Mouse (Mus musculus) ES-E14 (cell line): ENCODE data around the gene Hoxc11.

Experiments used
- MAFK ChIP-seq: IDR thresholded peaks from 2 replicates; pipeline ENCODE4 v1.6.1; 2014; ENCODE audit warnings: mild to moderate bottlenecking, low read depth, low read length, inconsistent platforms; ENCODE audit not compliant: insufficient read depth
- ZC3H11A ChIP-seq: IDR thresholded peaks from 2 replicates; pipeline ENCODE4 v1.6.1; 2012; ENCODE audit warnings: low read depth, mild to moderate bottlenecking, inconsistent platforms, low read length, borderline replicate concordance
- ZNF384 ChIP-seq: IDR thresholded peaks from 2 replicates; pipeline ENCODE4 v1.6.1; 2012; ENCODE audit warnings: low read depth, low read length, inconsistent platforms

GRCm38 (mm10) chr15:102963671-102964640, 9.7 kb downstream of the Hoxc11 start:
- TF ChIP-seq ZC3H11A, result no peak
- TF ChIP-seq ZNF384, result no peak
- no peak for TF ChIP-seq MAFK
